ENCODE assay signal across 10 mouse cellular contexts in genomic region chr7:28954773-28955172, GRCm38 (mm10). TPM values are rescaled to one million over a fixed set of nuclear protein-coding genes. Genes with fewer than 3 reads are reported as not detected.
DNase-seq lines count a peak whose midpoint lies in the region; ATAC-seq and TF ChIP-seq lines count a peak whose summit lies in the region.
"Had no signal": no experiment of that assay in that cellular context is flagged by ENCODE, and none has a peak within 500 bp of the region (broad histone marks: within the 10 kb centered on the region; RNA-seq: fewer than 3 reads in every experiment).

No protein-coding gene starts in this region.

- DNase-seq in heart, postnatal 36 days: no peak
- DNase-seq in liver, embryonic 11.5 days (ENCODE audit: low spot score): no peak
- no peak for DNase-seq in liver
- DNase-seq in gastrocnemius, adult 8-10 months (ENCODE audit: low spot score in 2 of 2): no peak
- DNase-seq: cerebellum, adult 11-12 months; thymus, adult 18-20 months had no signal

- peak overlapping the region; percentile 50 for H3K9ac ChIP-seq in heart, embryonic 12.5 days
- H3K9ac ChIP-seq in liver, embryonic 11.5 days (ENCODE audit: low read depth, low read length): peak overlapping the region; percentile 15; the same call in 1 of the 2 replicates
- no peak overlapping the region for H3K9ac ChIP-seq in embryonic facial prominence, embryonic 15.5 days

- H3K27me3 ChIP-seq in heart, embryonic 12.5 days (replicated peaks): no peaks in the 10 kb centered on the region
- H3K27me3 ChIP-seq in liver, embryonic 11.5 days (replicated peaks; ENCODE audit: control insufficient read depth, insufficient read depth, low read length): no peaks in the 10 kb centered on the region
- no peaks in the 10 kb centered on the region for H3K27me3 ChIP-seq in embryonic facial prominence, embryonic 15.5 days
- no peaks in the 10 kb centered on the region for H3K27me3 ChIP-seq in myocyte (ENCODE audit: control insufficient read depth, insufficient read depth, insufficient read length)

- no peak overlapping the region for H3K4me3 ChIP-seq in heart, embryonic 12.5 days
- H3K4me3 ChIP-seq in liver, embryonic 11.5 days (ENCODE audit: low read depth, low read length): no peak overlapping the region
- no peak overlapping the region for H3K4me3 ChIP-seq in embryonic facial prominence, embryonic 15.5 days (replicated peaks)
- H3K4me3 ChIP-seq in myocyte: no peak overlapping the region

- peaks cover 94% of the 10 kb centered on the region for H3K4me1 ChIP-seq in heart, embryonic 12.5 days (replicated peaks)
- H3K4me1 ChIP-seq in liver, embryonic 11.5 days (replicated peaks; ENCODE audit: control insufficient read depth, insufficient read depth, low read length): peaks cover 82% of the 10 kb centered on the region
- H3K4me1 ChIP-seq in embryonic facial prominence, embryonic 15.5 days: peaks cover 87% of the 10 kb centered on the region

- intact Hi-C loops in heart, postnatal 36 days (cut with DNase I): no loop called here

- no peaks in the 10 kb centered on the region for H3K9me3 ChIP-seq in heart, embryonic 12.5 days (replicated peaks)
- no peaks in the 10 kb centered on the region for H3K9me3 ChIP-seq in liver, embryonic 11.5 days (ENCODE audit: control insufficient read depth, low read length)
- H3K9me3 ChIP-seq in embryonic facial prominence, embryonic 15.5 days (replicated peaks): no peaks in the 10 kb centered on the region

- peaks cover 17% of the 10 kb centered on the region; the same call in 1 of the 2 replicates for H3K36me3 ChIP-seq in heart, embryonic 12.5 days
- peaks cover 6% of the 10 kb centered on the region; the same call in 1 of the 2 replicates for H3K36me3 ChIP-seq in liver, embryonic 11.5 days (ENCODE audit: control insufficient read depth, insufficient read depth, low read length)
- H3K36me3 ChIP-seq in embryonic facial prominence, embryonic 15.5 days: 0 out of 2 replicates have a peak, but pooled peaks cover 12% of the 10 kb centered on the region
- H3K36me3 ChIP-seq in myocyte (ENCODE audit: control insufficient read depth, insufficient read depth): peaks cover 5% of the 10 kb centered on the region

- no peak overlapping the region for H3ac ChIP-seq in myocyte (ENCODE audit: control insufficient read depth, insufficient read length)

- peaks cover 88% of the 10 kb centered on the region for H3K79me2 ChIP-seq in myocyte (ENCODE audit: control insufficient read depth, insufficient read depth)

- no peak for ATAC-seq in heart, embryonic 12.5 days (ENCODE audit: insufficient number of reproducible peaks, low FRiP score)
- no peak for ATAC-seq in liver, embryonic 11.5 days (replicated peaks; ENCODE audit: low FRiP score)
- ATAC-seq in embryonic facial prominence, embryonic 15.5 days (ENCODE audit: insufficient number of reproducible peaks, low FRiP score, low TSS enrichment, low read depth): no peak
- no peak for ATAC-seq in cerebellum, adult (ENCODE audit: insufficient number of reproducible peaks, low FRiP score, low TSS enrichment)

- WGBS in heart, embryonic 12.5 days: 81% methylated on average over 4 of the region's 4 CpGs
- 87% methylated on average over 4 of the region's 4 CpGs for WGBS in liver, embryonic 11.5 days
- WGBS in embryonic facial prominence, embryonic 15.5 days: 63% methylated on average over 4 of the region's 4 CpGs

- no peak for TF ChIP-seq POLR2A in myocyte (IDR thresholded peaks at IDR 0.05; ENCODE audit: insufficient read length, low read depth)

- H3K4me2 ChIP-seq in heart, embryonic 12.5 days: no peak overlapping the region
- H3K4me2 ChIP-seq in liver, embryonic 11.5 days: no peak overlapping the region
- H3K4me2 ChIP-seq in embryonic facial prominence, embryonic 15.5 days (replicated peaks): no peak overlapping the region
- peak overlapping the region; percentile 83 for H3K4me2 ChIP-seq in myocyte (ENCODE audit: low read depth)

- H3K27ac ChIP-seq in heart, embryonic 12.5 days (ENCODE audit: poor library complexity, severe bottlenecking): peak overlapping the region; percentile 77
- H3K27ac ChIP-seq in liver, embryonic 11.5 days (ENCODE audit: low read depth, low read length): no peak overlapping the region
- H3K27ac ChIP-seq in embryonic facial prominence, embryonic 15.5 days (replicated peaks): peak overlapping the region; percentile 31

TF ChIP-seq in myocyte, 11 proteins besides CTCF, POLR2A, EP300 and RAD21:
- TF ChIP-seq CEBPB (IDR thresholded peaks at IDR 0.05; ENCODE audit: insufficient read depth, poor library complexity, severe bottlenecking) (peak; percentile 74), MAX (IDR thresholded peaks at IDR 0.05; ENCODE audit: low read depth) (no peak)
TF ChIP-seq in myocyte: peak in this region for 1.

RNA-seq across cellular contexts. Expression of gene Actn4, which starts 7.4 kb away (rescaled TPM):
- 317 and 318 TPM in 2 replicates for polyA plus RNA-seq in heart, embryonic 12.5 days (2016; fragmentation: Nextera tagmentation; extraction: Ambion mirVana)
- 10 to 100 TPM; 69.4 to 81.8 TPM for total RNA-seq in heart, postnatal 36 days (2021)
- polyA plus RNA-seq in liver, embryonic 11.5 days (2014; fragmentation: Nextera tagmentation; extraction: Ambion mirVana): 191 and 209 TPM in 2 replicates
- 321 and 328 TPM in 2 replicates for polyA plus RNA-seq in embryonic facial prominence, embryonic 15.5 days (2015; fragmentation: Nextera tagmentation; extraction: Ambion mirVana)
- 270 TPM for polyA plus RNA-seq in myocyte (2012; fragmentation: generic; extraction: Trizol)
- total RNA-seq in gastrocnemius, adult 8-10 months (2022): 10 to 100 TPM; 21.3 to 36.9 (median 28.2) TPM

RNA-seq across cellular contexts. Expression of gene Eif3k, which starts 26.9 kb away (rescaled TPM):
- polyA plus RNA-seq in heart, embryonic 12.5 days (2016; fragmentation: Nextera tagmentation; extraction: Ambion mirVana): 254 and 255 TPM in 2 replicates
- total RNA-seq in heart, postnatal 36 days (2021): 100 to 1,000 TPM; 159 to 163 TPM
- 421 and 425 TPM in 2 replicates for polyA plus RNA-seq in liver, embryonic 11.5 days (2014; fragmentation: Nextera tagmentation; extraction: Ambion mirVana)
- polyA plus RNA-seq in embryonic facial prominence, embryonic 15.5 days (2015; fragmentation: Nextera tagmentation; extraction: Ambion mirVana): 403 and 405 TPM in 2 replicates
- 335 TPM for polyA plus RNA-seq in myocyte (2012; fragmentation: generic; extraction: Trizol)
- 100 to 1,000 TPM; 130 to 143 (median 134) TPM for total RNA-seq in gastrocnemius, adult 8-10 months (2022)

RNA-seq across cellular contexts. Expression of gene Map4k1, which starts 27.1 kb away (rescaled TPM):
- polyA plus RNA-seq in heart, embryonic 12.5 days (2016; fragmentation: Nextera tagmentation; extraction: Ambion mirVana): 5.8 and 6.5 TPM in 2 replicates
- total RNA-seq in heart, postnatal 36 days (2021): under 1 TPM; 0.61 to 0.81 TPM
- 50.7 and 53.2 TPM in 2 replicates for polyA plus RNA-seq in liver, embryonic 11.5 days (2014; fragmentation: Nextera tagmentation; extraction: Ambion mirVana)
- polyA plus RNA-seq in embryonic facial prominence, embryonic 15.5 days (2015; fragmentation: Nextera tagmentation; extraction: Ambion mirVana): 7.5 and 7.7 TPM in 2 replicates
- 0.18 TPM for polyA plus RNA-seq in myocyte (2012; fragmentation: generic; extraction: Trizol)
- under 1 TPM; 0.22 to 0.82 (median 0.41) TPM for total RNA-seq in gastrocnemius, adult 8-10 months (2022)
